Comparison of ENCODE assay signal across 8 mouse cellular contexts in the genomic region with DNA sequence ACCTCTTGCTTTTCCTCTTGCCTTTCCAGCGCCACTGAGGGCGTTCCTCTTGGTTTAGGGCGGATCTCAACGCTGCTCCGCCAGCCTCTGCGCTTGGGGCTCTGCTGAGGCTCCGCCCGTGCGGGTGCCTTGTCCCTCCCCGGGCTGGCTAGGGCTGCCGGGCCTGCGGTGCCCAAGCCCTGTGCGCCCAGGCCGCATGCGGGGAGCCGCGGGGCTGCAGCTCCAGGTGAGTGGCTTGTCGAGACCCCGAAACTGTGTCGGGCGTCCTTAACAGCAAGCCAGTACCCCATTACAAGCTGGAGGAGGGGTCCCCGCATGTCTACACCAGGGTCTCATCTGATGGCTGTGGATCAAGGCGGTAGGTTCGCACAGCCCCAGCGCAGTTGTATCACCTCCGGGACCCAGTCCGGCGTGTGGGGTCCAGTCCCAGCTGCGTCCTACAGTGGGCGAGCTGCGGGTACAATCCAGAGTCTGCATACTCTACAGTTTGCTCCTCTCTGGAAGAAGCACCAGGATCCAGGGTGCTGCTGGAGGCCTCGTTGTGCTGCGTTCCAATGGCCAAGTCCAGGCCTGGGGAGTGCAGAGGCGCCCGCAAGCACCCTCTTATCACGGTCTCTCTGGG. TPM values are rescaled to one million over a fixed set of nuclear protein-coding genes. Genes with fewer than 3 reads are reported as not detected.
A peak's percentile ranks its signal among the peaks of the same experiment; 100 is the strongest.
DNase-seq lines count a peak whose midpoint lies in the region; ATAC-seq and TF ChIP-seq lines count a peak whose summit lies in the region.

TSS of gene Arntl2 (plus strand) at position 132 of the 622 bp plus-strand sequence.

- H3K27me3 ChIP-seq in hindbrain, embryonic 14.5 days (ENCODE audit: control insufficient read depth, insufficient read depth, low read length): peaks cover 17% of the 10 kb centered on the region

- H3K4me2 ChIP-seq in hindbrain, embryonic 14.5 days (replicated peaks): peak within 1 kb of the TSS; percentile 96

- H3K9me3 ChIP-seq in hindbrain, embryonic 14.5 days (ENCODE audit: control insufficient read depth, low read length): no peaks in the 10 kb centered on the region

- DNase-seq in cerebellum, postnatal 4 days (ENCODE audit: low spot score in 2 of 2): peak; percentile 25 to 40
- DNase-seq in gastrocnemius, adult 2 months: peak; percentile 89
- peak; percentile 69 for DNase-seq in hindbrain, embryonic 14.5 days (ENCODE audit: low spot score)
- peak; percentile 67 to 69 for DNase-seq in layer of hippocampus, postnatal 36 days
- DNase-seq in lung, postnatal 10 days: peak; percentile 83
- peak; percentile 61 for DNase-seq in retina, embryonic 14.5 days (ENCODE audit: low spot score)
- DNase-seq in urinary bladder, postnatal 36 days (ENCODE audit: low spot score in 2 of 2): peak; percentile 63 to 78

- WGBS in hindbrain, embryonic 14.5 days: 1% methylated on average over 36 of the region's 36 CpGs

- H3K9ac ChIP-seq in hindbrain, embryonic 14.5 days: peak within 1 kb of the TSS; percentile 67

- peak within 1 kb of the TSS; percentile 79 for H3K27ac ChIP-seq in gastrocnemius, adult 2 months
- H3K27ac ChIP-seq in hindbrain, embryonic 14.5 days: no peak within 1 kb of the TSS

- intact Hi-C loops in gastrocnemius, adult 2 months (cut with DNase I): no loop called here

- peaks cover 14% of the 10 kb centered on the region for H3K4me1 ChIP-seq in hindbrain, embryonic 14.5 days (replicated peaks; ENCODE audit: control insufficient read depth, insufficient read depth, low read length)

- H3K4me3 ChIP-seq in gastrocnemius, adult 2 months: peak within 1 kb of the TSS; percentile 84
- H3K4me3 ChIP-seq in hindbrain, embryonic 14.5 days (replicated peaks; ENCODE audit: low read length): peak within 1 kb of the TSS; percentile 48

- TF ChIP-seq CTCF in gastrocnemius, adult 2 months (IDR thresholded peaks at IDR 0.05): no peak

- no peaks in the 10 kb centered on the region for H3K36me3 ChIP-seq in hindbrain, embryonic 14.5 days (replicated peaks; ENCODE audit: control insufficient read depth, insufficient read depth)

- peak; percentile 97 for ATAC-seq in activated CD4-positive, CD25-positive, alpha-beta regulatory T cell, adult 4 months
- ATAC-seq in hindbrain, embryonic 14.5 days (ENCODE audit: low FRiP score): peak; percentile 91

RNA-seq across cellular contexts. Expression of gene Arntl2, which starts in this region (rescaled TPM):
- polyA plus RNA-seq in activated CD4-positive, CD25-positive, alpha-beta regulatory T cell, adult 4 months (2017; shearing (Covaris generic)): 10 to 100 TPM; 10.0 to 20.1 TPM
- total RNA-seq in gastrocnemius, adult 2 months (2021): under 1 TPM; 0.50 to 0.99 TPM
- 2.5 TPM in 2 replicates for polyA plus RNA-seq in hindbrain, embryonic 14.5 days (2014; fragmentation: Nextera tagmentation; extraction: Ambion mirVana)
- total RNA-seq in layer of hippocampus, postnatal 36 days (2021): 10 to 100 TPM in 1 of 2 experiments, 1 to 10 TPM in 1; 7.6 to 11.1 TPM

Comparison
In these comparisons a context has a peak if more than half of its experiments do, and no peak if none do; other contexts are left out.
1. RNA of gene Arntl2 (total RNA-seq): 7.6 to 11.1 TPM in layer of hippocampus, postnatal 36 days; 0.50 to 0.99 TPM in gastrocnemius, adult 2 months; every median in the first group is over 4 times any median in the second.
2. Peak in DNase-seq, H3K4me3 ChIP-seq and H3K27ac ChIP-seq in gastrocnemius, adult 2 months; RNA of the gene not detected or under 1 TPM.
3. DNase-seq: peak in every context shown above with its lines; median percentile 89 in gastrocnemius, adult 2 months; 83 in lung, postnatal 10 days; 70 in urinary bladder, postnatal 36 days; 69 in hindbrain, embryonic 14.5 days; 68 in layer of hippocampus, postnatal 36 days; 61 in retina, embryonic 14.5 days; 32 in cerebellum, postnatal 4 days.